Mouse (Mus musculus) Muller cell, postnatal 12 days (primary cell): ENCODE results near the gene E130218I03Rik.

Source experiments
- DNase-seq: peaks from one replicate; pipeline ENCODE4 v3.0.0-alpha.2; 2015; ENCODE audit errors: inconsistent ontology term

The E130218I03Rik gene

DNA sequence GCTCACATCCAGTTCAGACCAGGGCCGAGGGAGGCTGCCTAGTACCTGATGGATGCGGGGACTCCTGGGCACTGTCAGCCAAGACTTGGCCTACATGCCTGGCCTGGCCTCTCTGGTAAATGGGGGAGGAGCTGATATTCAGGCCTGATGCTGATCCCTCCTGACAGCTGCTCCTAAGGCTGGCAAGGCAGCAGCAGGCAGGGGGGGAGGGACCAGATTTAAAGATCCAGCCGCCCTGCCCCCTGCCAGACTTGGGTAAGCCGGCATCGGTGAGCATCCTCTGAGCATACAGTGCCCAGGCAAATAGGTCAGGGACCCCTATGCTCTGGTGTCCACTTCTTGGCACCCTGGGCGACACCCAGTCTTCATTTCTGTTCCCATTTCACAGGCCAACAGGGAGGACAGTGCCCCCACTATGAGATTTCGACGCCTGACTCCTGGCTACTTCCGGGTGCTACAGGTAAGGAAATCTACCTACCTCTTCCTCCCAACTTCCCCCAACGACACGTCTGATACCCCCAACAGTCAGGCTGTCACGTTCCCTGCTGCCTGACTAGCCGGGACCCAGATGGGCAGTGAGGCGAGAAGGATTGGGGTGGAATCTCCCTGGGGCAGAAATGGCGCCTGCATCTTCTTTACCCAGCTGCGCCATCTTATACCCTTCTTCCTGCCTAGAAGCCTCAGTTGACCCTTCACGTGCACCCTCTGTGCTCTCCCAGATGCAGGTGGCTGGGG lies at the start of gene E130218I03Rik:
E130218I03Rik (plus strand) TSS at position 147 of the 735 bp plus-strand sequence.
- DNase-seq = peak; percentile 83

DNA sequence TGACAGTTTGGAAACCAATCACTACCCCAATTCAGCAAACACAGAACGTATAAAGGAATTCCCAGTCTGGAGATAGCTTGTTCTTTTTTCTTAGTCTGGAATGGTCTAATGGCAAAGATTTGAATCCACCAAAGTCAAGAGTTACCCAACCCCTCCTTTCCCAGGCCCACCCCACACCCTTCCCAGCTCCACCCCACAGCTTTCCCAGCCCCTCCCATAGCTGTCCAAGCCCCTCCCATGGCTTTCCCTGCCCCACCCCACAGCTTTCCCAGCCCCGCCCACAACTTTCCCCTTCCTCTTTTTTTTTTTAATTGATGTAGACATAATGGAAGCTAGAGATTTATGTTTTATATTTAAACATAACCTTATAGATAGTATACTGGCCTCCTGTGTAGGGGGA lies 44.1 kb upstream of the E130218I03Rik start:
- no peak for DNase-seq

DNA sequence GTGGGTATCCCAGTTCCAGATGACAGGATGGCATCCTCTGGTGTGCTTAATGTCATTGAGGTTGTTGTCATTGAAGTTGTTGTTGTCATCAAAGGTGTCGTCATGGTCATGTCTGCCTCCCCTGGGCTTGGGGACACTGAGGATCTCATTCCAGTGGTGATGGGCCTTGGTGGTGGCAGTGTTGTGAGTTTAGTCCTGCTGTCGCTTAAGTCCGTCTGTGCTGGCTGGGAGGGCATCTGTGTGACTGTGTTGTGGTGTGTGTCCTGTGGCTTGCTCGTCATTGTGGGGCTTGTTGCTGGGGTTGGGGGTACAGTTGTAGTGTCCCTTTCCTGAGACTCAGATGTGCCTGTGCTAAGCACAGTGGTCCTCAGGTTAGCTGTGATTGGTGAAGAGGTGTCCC lies 40.6 kb upstream of the E130218I03Rik start, which contains the start of gene Gm7534:
Gm7534 (minus strand) TSS at position 101 of the 400 bp plus-strand sequence.
- no peak for DNase-seq

DNA sequence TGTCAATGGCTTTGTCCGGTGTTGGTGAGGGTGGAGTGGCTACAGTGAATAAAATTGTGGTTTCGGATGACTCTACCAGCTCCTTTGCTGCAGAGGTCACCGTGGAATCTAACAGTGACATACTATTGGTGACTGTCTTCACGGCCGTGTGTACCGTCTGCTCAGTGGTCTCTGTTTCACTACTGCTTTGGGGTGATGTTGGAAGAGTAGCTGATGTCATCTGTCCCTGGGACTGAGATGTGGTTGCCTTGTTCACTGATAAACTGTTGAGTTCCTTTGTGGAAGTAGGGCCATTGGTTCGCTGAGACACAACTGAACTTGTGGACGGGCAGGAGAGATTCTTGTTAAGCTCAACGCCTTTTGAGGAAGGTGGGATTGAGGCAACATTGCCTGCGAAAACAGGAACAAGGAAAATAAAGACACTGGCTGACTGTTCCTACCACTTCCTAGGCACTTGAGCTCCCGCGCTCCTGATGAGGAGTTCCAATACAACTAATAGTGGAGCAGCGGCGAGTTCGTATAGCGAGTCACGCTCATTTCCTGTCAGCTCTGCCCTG lies 40.0 kb upstream of the E130218I03Rik start:
- DNase-seq = no peak

DNA sequence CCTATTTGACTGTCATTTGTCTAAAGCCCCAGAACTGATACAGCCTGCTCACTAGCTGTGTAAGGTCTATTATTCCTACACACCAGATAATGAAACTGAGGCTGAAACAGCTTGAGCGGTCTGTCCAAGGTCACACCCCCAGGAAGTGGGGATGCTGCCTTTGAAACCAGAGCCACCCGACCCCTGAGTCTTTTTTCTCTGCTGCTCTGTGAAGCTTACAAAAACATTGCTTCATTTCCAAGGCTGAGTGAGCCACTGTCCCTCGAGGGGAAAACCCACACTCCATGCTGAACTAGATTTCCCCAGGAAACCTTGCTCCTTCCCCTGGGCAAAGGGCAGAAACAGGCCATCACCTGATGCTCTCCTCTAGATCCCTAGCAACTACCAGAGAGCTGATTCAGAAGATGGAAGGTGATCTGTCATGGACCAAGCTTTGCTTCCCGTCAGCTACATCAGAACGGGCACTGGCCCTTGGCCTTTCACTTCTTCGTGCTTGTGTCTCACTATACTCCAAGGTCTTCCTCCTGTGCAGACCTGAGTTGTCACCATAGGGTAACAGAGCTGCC lies 36.9 kb upstream of the E130218I03Rik start:
- no peak for DNase-seq

DNA sequence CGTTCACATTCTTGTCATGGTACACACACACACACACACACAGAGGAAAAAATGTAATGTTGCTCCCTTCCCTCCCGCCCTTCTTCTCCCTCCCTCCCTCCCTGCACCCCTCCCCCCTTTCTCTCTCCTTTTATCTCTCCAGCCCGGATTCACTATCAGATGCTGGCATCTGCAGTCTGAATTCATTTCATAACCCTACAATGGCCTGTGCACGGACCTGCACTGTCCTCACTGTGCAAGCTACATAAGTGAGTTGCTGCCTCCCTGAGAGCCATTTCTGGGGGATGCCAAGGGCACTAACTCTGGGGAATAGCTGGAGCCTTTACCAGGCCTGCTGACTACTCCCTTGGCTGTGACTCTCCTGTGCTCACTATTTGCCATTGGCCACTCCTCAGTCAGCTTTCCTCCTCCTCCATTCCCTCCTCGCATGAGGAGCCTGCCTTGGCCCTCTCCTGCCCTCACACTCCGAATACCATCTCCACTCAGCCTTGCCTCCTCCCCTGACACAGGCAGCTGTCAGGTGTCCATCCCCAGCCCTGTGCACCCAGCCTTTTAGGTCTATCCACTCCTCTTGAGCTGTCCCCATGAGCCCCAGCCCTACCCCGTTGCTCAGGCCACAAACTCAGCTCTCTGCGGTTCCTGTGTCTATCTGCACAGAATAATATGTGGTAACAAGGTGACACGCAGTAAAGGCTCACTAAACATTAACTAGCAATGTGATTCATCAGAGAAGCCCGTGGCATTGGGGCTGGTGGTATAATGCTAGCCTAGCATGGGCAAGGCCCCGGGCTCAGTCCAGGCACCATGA lies 20.5 kb upstream of the E130218I03Rik start:
- DNase-seq = no peak

DNA sequence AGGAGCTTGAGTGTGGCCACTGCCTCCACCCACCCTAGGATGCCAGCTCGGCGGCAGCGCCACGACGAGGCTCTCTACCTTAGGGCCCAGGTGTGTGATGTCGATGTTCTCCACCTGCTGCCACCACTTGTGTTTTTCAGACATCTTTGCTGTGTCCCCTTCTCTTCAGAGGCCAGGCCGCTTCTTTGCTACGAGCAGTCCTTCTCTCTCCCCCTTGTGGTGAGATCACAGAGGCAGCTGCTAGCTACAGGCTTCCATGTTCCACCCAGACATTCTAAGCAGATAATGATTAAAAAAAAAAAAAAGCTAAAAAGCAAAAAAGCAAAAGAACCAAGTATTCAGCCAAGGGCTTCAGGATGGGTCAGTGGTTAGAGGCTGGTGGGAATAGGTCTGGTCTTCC lies 16.3 kb upstream of the E130218I03Rik start, which contains the start of gene Catsper4:
Catsper4 (minus strand) TSS at position 190 of the 400 bp plus-strand sequence.
- no peak for DNase-seq

DNA sequence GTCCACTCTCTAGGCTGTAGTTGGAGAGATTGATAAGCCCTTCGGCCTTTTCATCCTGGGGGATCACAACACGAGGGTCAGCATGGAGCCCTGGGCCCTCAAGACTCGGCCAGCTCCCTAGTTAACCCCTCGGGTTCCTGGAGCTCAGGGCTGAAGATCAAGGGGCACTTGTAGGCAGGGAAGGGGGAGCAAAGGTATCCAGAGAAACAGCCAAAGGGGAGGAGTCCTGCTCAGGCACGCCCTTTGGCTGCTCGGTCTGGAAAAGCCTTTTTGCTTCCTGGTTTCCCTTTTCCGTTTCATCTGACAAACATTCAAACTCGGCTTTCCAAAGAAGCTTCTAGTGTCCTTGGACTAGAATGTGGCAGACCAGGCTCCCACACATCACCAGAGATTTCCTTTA lies 13.0 kb upstream of the E130218I03Rik start:
- no peak for DNase-seq

DNA sequence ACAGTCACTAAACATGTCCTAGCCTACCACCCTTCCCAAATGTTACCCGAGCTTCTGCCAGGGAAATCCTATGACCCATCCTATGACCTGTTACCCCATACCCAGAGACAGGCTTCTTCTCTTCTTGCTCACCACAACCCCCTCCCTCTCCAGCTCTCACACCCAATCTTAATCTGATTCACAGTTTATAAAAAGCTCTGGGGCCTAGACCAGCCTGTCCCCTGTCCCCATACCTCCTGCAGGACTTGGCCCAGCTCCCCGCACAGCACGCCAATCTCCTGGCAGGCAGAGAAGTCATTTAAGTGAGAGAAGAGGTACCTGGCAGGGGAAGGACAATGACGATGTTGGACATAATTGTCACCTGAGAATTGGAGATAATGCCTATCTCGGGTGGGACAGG lies 8.6 kb upstream of the E130218I03Rik start:
- no peak for DNase-seq

DNA sequence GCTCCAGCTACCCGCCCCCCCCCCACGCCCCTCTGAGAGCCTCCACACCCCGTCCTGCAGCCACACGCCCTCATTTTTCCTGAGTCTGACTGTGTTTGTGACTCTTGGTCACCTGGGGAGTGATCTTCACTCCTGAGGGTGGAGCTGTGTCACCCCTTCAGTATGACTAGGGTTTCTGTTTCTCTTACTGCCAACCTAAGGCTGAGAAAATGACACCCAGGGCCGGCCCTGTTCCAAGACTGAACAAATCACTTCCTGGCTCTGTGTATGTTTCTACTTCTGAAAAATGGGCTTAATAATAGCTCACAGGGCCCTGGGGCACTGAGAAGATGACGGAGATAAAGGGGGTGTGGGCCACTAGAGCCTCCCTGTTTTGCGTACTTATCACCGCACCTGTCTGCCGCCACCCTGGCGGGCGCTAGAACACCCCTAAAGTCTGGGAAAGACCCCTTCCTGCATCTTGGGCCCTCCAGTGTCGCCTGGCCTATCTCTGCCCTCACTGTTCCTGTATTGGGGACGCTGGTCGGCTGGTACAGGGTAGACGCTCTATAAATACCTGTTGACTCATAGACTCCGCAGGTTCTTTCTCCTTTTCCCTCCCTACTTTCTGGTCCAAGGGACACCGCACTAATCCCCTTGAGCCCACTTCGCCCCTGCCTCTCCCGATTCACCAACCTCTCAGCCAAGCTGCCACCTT lies 5.7 kb upstream of the E130218I03Rik start:
- no peak for DNase-seq

DNA sequence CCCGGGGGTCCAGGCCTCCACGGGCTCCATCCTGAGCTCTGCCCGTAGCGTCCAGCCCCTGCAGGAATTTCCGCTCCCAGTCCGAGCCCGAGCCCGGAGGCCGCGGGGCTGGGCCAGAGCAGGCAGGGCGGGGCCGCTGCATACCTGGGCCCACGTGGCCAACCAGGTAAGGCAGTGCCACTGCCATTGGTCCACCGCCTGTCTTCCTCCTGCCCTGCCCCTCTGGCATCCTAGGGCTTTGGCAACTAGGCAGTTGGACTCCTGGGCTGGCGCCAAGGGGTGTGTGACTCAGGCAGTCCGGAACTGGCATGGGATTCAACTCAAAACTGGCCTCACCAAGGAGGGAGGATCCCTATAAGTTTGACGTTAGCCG lies 5.2 kb upstream of the E130218I03Rik start, which contains the start of gene Cnksr1:
Cnksr1 (minus strand) TSS at position 121 of the 373 bp plus-strand sequence.
- DNase-seq = peak; percentile 85

DNA sequence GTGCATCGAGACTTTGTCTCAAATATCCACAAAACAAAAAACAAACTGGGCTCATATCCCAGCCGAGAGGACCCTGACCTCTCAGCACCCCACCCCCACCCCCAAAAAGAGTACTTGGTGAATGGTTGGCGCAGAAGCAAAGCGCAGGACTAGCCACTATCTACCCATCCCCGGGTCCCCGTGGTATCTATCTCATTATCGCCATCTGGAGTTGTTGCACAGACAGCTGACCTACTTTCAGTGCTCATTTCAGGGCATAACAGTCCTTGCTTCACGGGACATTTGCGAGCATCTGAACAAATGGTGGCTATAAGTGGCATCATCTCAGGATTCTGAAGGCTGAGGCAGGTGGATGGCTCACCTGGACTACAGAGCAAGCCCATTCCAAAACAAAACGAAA lies 4.8 kb upstream of the E130218I03Rik start:
- DNase-seq = peak; percentile 63

DNA sequence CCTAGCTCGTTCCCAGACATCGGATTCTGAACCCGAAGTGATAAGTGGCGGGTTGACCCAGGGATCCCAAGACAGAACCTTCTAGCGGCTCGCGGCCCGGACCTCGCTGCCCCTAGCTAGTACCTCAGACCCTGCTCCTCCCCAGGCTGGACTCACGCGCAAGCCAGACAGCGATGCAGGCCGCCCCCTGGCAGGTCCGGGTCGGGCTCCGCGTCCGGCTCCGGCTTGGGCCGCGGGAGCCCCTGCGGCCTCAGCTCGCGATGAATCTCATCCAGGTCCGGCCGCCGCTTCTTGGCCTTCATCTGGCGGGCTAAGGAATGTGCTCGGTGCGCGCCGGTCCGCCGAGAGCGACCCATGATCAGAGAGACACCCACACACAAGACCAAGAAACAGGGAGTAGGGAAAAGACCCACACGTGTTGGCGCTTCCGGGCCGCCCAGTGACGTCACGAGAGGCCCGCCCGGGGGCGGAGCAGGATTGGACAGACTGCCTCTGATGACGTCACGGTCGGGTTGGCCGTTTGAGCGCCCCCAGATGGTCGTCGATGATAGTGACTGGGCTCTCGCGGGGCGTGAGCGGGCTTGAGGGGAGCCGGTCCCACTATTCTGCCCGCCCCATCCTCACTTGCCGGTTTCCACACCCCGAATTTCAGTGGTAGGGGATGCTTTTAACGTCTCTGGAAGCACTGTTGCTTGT lies 1.8 kb downstream of the E130218I03Rik start, which contains the start of gene Zfp593:
Zfp593 (minus strand) TSS at position 445 of the 696 bp plus-strand sequence.
- DNase-seq = peak; percentile 97

DNA sequence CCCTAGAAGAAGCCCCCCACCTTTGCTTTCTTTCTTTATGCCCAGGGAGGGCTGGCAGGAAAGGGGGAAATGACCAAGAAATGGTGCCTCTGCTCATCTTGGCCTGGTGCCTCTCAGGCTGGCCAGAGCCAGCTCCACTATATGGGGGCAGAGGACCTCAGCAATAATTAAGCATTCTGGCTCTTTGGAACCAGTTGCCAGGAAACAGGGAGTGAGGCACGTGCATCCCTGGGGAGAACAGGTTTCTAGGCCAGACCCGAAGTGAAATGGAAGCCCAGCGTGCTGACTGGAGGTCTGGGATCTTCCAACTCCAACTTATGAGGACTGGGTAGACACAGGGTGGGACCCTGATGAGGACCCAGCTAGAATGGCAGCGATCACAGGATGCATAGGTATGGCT lies 2.8 kb downstream of the E130218I03Rik start:
- DNase-seq = no peak

DNA sequence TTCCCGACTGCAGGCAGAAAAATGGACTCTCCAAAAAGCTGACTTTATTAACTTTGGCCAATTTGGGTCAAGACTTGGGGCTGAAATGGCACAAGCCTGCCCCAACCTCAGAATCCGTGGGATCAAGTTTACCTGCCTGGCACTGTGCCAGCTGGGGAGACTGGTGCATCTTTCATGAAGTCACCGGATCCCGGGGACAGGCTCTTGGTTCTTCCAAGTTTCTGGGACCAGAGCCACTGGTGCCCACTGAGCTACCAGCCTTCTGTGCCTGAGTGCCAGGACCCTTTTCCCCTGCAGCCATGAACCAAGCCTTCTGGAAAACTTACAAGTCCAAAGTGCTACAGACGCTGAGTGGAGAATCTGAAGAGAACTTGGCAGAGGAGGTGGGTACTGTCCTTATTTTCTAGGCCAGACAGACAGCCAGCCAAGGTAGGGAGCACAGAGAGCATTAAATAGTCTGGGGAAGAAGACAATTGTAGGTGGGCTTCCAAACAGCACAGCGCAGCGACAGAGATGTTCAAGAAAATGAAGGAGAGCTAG lies 3.3 kb downstream of the E130218I03Rik start, which contains the start of gene Gm30191:
Gm30191 (plus strand) TSS at position 217 of the 540 bp plus-strand sequence.
- DNase-seq = no peak

DNA sequence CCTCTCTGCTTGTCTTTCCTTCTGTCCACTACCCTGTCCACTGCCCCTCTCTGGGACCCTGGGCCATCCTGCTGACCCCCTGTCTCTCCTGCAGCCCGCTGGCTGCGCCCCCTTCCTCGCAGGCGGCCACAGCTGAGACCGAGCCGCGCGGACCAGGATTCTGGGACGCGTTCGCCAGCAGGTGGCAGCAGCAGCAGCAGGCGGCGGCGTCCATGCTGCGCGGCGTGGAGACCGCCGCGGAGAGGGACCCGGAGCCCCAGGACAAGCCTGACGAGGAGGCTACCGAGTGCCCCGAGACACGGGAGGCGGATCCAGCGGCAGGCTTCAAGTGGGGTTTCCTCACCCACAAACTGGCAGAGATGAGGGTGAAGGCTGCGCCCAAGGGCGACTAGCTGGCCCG lies 6.2 kb downstream of the E130218I03Rik start:
- DNase-seq = peak; percentile 62

DNA sequence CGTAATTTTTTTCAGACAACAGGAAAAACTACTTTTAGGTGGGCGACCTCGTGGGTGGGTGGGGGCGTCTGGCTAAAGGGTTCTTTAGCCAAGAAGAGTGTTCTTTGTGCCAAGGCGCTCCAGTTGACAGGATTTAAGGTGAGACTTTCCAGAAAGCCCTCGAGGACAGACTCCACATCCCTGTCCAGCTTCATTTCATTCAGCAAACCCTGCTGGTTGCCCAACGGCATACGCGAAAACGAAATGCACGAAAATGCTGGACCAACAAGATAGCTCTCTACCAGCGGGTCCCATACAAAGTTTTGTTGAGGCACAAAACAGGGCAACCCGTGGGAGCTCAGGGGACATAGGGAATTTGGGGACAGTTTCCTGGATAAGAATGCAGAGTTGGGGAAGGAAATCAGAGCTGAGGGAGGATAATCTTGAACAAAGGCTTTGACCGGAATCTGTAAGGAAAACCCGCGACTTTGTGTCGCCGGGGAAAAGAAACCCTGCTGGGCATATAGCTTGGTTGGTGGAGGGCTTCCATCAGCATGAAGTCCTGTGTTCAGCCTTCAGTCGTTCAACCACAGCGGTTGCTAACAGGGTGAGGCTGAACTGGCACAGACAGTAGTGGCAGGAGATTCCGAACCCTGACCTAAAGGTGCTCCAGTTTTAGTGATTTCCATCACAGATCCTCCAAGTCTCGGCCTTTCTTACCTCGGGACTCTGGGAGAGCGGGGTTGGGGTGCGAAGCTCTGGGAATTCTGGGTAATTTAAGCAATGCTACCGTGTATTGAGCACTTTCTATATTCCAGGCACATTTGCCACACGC lies 6.9 kb downstream of the E130218I03Rik start:
- DNase-seq = no peak

DNA sequence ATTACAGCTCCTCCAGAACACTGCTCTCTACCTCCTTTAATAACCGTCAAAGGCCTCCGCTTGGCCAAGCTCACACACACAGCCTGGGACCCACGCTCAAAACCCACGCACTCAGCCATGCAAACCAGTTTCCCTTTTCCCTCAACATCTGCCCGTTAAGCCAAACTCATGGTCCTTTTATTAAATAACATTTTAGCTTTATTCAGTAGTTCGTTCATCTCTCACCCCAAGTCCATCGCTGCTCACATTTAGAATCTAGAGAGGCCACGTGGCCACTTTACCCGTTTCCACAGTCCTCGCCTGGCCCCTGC lies 7.4 kb downstream of the E130218I03Rik start:
- no peak for DNase-seq

DNA sequence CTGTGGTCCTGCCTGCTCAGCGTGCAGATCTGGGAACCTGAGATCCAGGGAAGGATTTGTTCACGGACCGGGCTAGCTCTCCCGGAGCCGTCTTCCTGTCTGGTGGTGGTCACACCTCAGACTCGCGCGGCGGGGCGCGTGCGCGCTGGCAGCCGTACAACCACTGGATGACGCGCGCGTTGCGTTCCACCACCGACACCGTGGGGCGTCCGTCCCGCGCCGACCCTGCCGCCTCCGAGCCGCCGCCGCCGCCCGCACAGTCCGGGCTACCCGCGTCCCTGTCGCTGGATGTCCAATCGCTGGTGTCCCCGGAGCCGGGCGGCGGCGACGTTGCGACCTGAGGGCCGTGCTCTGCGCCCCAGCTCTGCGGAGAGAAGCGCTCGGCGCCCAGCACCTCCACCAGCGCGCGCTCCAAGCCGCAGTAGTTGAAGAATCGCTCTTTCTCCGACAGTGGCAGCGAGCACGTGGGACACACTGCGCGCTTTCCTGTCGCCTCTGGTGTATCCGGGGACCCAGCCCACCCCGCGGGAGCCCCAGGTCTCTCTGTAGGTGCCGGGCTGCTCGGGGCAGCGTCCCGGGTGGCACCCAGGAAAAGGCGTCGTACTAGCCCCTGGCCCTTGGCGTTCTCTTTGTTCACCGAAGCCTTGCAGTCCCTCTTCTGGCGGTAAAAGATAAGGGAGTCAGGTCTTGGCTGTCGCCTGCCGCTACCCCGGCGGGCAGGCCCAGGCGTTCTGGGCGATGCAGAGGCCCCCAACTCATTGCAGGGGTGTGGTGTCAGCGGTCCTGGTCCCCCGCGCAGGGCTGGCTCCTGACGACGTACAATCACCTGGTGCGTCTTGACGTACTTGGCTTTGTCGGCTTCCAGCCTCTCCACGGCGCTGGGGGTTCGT lies 8.0 kb downstream of the E130218I03Rik start:
- peak; percentile 59 for DNase-seq
